Mouse (Mus musculus): ENCODE measurements around the gene Tmem222.

- no peak for TF ChIP-seq CTCF (IDR thresholded peaks at IDR 0.05; ENCODE audit: insufficient read depth, low read depth, low read length)
- peak; percentile 64 for TF ChIP-seq POLR2A (IDR thresholded peaks at IDR 0.05; ENCODE audit: insufficient read depth, low read depth, low read length)
Observed at GRCm38 (mm10) chr4:133277104-133278026, at the start of gene Tmem222.

Data from olfactory bulb, adult 2 months (tissue).